Mouse (Mus musculus) E14TG2a.4 (cell line): Measurements from ENCODE around the gene Nfil3.

Source experiments
- H3K27me3 ChIP-seq: 2 replicates; pipeline ENCODE4 v1.6.1; 2014; ENCODE audit warnings: low read length, control low read depth; ENCODE audit not compliant: insufficient read depth
- H3K36me3 ChIP-seq: 2 replicates; pipeline ENCODE4 v1.6.1; 2014; ENCODE audit warnings: low read length, control low read depth; ENCODE audit not compliant: insufficient read depth
- H3K4me1 ChIP-seq: replicated peaks from 2 replicates; pipeline ENCODE4 v1.6.1; 2014; ENCODE audit warnings: low read depth, low read length, control low read depth
- H3K4me3 ChIP-seq: replicated peaks from 2 replicates; pipeline ENCODE4 v1.5.1; 2014; ENCODE audit warnings: mild to moderate bottlenecking, low read length
- H3K9me3 ChIP-seq: 2 replicates; pipeline ENCODE4 v1.6.1; 2014; ENCODE audit warnings: low read length, control low read depth
- CTCF ChIP-seq: conservative IDR thresholded peaks from 2 replicates; pipeline ENCODE4 v1.5.1; 2014; ENCODE audit warnings: low read length
- NANOG ChIP-seq: IDR thresholded peaks from 2 replicates; pipeline ENCODE4 v1.6.1; 2014; ENCODE audit warnings: borderline replicate concordance, low read length, mixed read lengths
- POU5F1 ChIP-seq: IDR thresholded peaks from 2 replicates; pipeline ENCODE4 v1.6.1; 2014; ENCODE audit warnings: low read length, borderline replicate concordance

Gene Nfil3

DNA sequence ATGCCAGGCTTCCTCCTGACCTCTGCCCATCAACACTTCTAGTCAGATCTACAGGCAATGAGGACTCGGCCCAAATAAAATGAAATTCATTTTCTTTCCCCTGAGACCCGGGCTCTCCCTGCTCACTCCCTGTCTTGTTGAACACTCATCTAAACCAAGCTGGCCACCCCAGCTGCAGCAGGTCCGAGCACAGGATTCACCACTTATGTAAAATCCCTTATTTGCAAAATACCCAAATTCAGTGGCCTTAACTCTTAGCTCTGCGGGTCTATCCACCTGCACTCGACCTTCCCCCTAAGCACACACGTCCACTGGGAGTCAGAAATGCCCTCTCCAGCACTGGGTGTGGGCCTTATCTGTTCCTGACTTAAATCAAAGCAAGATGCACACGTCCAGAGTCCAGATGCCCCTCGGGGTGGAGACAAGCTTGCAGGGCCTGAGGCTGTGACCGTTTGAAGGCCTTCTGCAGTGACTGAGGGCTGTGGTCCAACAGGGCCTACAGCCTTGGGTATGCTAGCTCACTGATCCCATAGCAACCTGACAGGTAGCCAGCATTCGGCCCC lies 61.0 kb downstream of the Nfil3 start:
- Histone ChIP-seq H3K4me3 (no peak overlapping the region), H3K4me1 (peaks cover 65% of the 10 kb centered on the region), H3K27me3 (no peaks in the 10 kb centered on the region), H3K9me3 (peaks cover 6% of the 10 kb centered on the region), H3K36me3 (peaks cover 14% of the 10 kb centered on the region)
- TF ChIP-seq CTCF: no peak
- TF ChIP-seq POU5F1: no peak
- no peak for TF ChIP-seq NANOG

DNA sequence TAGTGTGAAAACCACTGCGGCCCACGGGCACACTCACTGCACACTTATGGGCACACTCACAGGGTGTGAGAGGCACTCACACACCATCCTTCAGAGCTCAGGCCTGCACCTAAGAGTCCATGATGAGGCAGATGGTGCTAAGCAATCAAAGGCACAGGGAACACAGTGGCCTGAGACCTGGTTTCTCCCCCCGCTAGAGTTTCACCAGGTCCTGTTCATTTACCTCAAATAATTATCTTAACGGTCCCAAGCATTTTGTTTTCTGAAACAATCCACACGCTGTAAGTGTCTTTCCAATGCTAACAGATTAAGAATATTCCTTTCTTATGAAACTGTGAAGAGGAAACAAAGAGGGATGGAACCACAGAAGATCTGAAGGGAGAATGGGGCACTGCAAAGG lies 62.5 kb downstream of the Nfil3 start:
- Histone ChIP-seq H3K9me3 (no peaks in the 10 kb centered on the region), H3K36me3 (peaks cover 14% of the 10 kb centered on the region)
- no peak for TF ChIP-seq POU5F1
- no peak for TF ChIP-seq NANOG

More for the DNA sequence above, 62.5 kb downstream of the Nfil3 start:
- Histone ChIP-seq H3K4me1 (peaks cover 66% of the 10 kb centered on the region), H3K4me3 (no peak overlapping the region), H3K27me3 (no peaks in the 10 kb centered on the region)
